Mouse (Mus musculus): Measurements from ENCODE around the gene Tmc6. TPM values are rescaled to one million over a fixed set of nuclear protein-coding genes. Genes with fewer than 3 reads are reported as not detected.
"Not testable (repeated sequence)": the region's sequence is repeated elsewhere in the genome, so short reads cannot be mapped to it uniquely, and the experiment has no call there.

Gene Tmc6
- polyA plus RNA-seq, 1 experiment from 2014 or later: 11.5 TPM

DNA sequence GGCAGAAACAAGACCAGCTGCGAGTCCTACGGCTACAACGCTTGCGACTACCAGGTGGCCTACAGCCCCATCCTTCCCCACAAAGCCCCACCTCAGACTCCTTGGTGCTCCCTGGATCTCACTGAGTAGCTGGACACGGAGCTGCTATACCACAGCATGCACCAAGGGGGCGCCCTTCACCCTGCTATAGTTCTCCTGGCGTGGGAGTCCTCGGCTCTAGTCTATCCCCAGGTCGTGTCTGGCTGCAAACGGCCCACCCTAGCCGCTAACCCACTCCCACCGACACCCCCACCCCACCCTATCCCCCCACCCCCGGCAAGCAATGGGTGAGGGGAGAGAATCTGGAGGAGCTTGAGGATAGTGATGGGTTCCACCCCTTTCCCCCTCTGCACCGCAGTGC, 8.3 kb upstream of the Tmc6 start:
- no peak for ATAC-seq (ENCODE audit: low FRiP score, low read depth)
- H3K4me1 ChIP-seq: peaks cover 9% of the 10 kb centered on the region; the same call in 1 of the 2 replicates
- H3K4me3 ChIP-seq: no peak overlapping the region
- no peaks in the 10 kb centered on the region for H3K36me3 ChIP-seq
- 0 out of 2 replicates have a peak overlapping the region, but pooled peaks have one; percentile 13 for H3K9ac ChIP-seq
- H3K9me3 ChIP-seq: no peaks in the 10 kb centered on the region
- no peak overlapping the region for H3K27ac ChIP-seq
- H3K4me2 ChIP-seq (replicated peaks): peak overlapping the region; percentile 44
- 8% methylated on average over 14 of the region's 14 CpGs for WGBS
- peaks cover 20% of the 10 kb centered on the region for H3K27me3 ChIP-seq (replicated peaks)

DNA sequence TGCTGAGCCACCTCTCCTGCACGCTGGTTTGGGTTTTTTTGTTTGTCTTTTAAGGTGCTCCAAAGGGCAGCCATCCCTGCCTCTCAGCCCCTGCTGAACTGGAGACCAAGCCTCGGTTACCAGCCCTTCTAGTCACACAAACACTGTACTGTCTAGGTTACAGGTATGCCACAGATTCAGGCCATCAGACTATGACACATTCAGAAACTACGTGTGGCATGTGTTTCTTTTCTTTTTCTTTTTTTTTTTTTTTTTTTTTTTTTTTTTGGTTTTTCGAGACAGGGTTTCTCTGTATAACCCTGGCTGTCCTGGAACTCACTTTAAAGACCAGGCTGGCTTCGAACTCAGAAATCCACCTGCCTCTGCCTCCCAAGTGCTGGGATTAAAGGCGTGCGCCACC, 6.5 kb upstream of the Tmc6 start:
- H3K4me1 ChIP-seq; H3K9me3 ChIP-seq; H3K9ac ChIP-seq; H3K4me3 ChIP-seq; H3K36me3 ChIP-seq; ATAC-seq (ENCODE audit: low FRiP score, low read depth); H3K27ac ChIP-seq; H3K4me2 ChIP-seq (replicated peaks): not testable (repeated sequence)
- 82% methylated on average over 7 of the region's 7 CpGs for WGBS
- peaks cover 29% of the 10 kb centered on the region for H3K27me3 ChIP-seq (replicated peaks)

DNA sequence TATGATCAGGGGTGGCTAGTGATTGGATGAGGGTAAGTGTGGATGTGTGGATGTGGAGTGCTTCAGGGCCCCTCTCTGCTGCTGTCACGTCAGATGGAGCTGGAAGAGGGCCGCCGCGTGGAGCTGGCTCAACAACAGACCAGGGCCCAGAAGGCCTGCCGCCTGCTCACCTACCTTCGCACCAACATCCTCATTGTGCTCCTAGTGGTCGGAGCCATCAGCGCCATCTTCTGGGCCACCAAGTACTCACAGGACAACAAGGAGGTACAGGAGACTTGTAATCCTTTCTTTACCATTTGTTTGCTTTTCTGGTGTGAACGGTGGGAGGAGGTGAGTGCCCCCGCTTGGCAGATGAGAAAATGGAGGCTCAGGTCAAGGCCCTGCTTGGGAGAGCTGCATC, 4.3 kb upstream of the Tmc6 start:
- Histone ChIP-seq H3K4me3 (no peak overlapping the region), H3K36me3 (no peaks in the 10 kb centered on the region), H3K9ac (no peak overlapping the region), H3K4me2 (replicated peaks) (no peak overlapping the region), H3K27ac (no peak overlapping the region), H3K27me3 (replicated peaks) (peaks cover 41% of the 10 kb centered on the region), H3K4me1 (peaks cover 19% of the 10 kb centered on the region), H3K9me3 (no peaks in the 10 kb centered on the region)
- 8% methylated on average over 10 of the region's 10 CpGs for WGBS
- no peak for ATAC-seq (ENCODE audit: low FRiP score, low read depth)

- ATAC-seq (ENCODE audit: low FRiP score, low read depth): no peak
- H3K9ac ChIP-seq: peak overlapping the region; percentile 48; the same call in 1 of the 2 replicates
- H3K36me3 ChIP-seq: no peaks in the 10 kb centered on the region
- H3K27ac ChIP-seq: no peak overlapping the region
- peak overlapping the region; percentile 62 for H3K4me2 ChIP-seq (replicated peaks)
- no peak overlapping the region; the same call in 1 of the 2 replicates for H3K4me3 ChIP-seq
- H3K4me1 ChIP-seq: peaks cover 32% of the 10 kb centered on the region
- 31% methylated on average over 10 of the region's 10 CpGs for WGBS
- H3K27me3 ChIP-seq (replicated peaks): peaks cover 44% of the 10 kb centered on the region
- H3K9me3 ChIP-seq: no peaks in the 10 kb centered on the region
These were observed 1.8 kb upstream of the Tmc6 start for GRCm38 (mm10) chr11:117783683-117784309.

DNA sequence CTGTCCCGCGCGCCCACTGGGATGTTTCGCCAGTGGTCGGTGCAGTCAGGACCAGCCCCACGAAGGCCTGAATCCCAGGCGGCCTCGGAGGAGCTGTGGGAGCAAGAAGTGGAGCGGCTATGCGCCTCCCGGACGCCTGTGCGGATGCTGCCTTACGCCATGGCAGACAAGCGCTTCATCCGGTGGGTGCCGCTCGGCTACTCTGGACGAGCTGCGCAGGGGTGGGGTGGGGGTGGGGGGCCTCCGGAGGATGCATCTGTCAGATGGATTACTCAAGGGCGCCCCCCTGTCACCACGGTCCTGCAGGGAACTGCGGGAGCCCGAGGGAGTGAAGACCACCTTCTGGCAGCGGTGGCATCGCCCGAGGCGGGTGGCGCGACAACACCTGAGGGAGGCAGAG, 1.1 kb upstream of the Tmc6 start:
- no peak for ATAC-seq (ENCODE audit: low FRiP score, low read depth)
- Histone ChIP-seq H3K4me1 (peaks cover 36% of the 10 kb centered on the region), H3K4me2 (replicated peaks) (peak overlapping the region; percentile 62), H3K36me3 (no peaks in the 10 kb centered on the region), H3K9ac (peak overlapping the region; percentile 48; the same call in 1 of the 2 replicates), H3K27me3 (replicated peaks) (peaks cover 44% of the 10 kb centered on the region), H3K4me3 (peak overlapping the region; percentile 23; the same call in 1 of the 2 replicates), H3K9me3 (no peaks in the 10 kb centered on the region), H3K27ac (no peak overlapping the region)
- WGBS: 4% methylated on average over 31 of the region's 31 CpGs

DNA sequence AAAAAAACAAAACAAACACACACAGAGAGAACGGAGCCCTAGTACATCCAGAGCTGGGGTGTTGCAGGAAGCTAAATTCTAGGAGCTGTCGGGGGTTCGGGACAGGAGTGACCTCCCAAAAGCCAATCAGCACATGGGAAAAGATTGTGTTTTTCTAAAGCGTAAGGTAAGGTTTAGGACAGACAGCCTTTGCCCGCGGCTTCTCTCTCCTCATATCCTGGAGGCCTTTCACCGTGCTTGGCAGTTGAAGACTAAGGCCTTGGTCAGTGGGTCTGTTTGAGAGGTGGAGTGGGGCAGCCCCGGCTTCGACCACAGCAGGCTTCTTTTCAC, 672 bp upstream of the Tmc6 start:
- peaks cover 36% of the 10 kb centered on the region for H3K4me1 ChIP-seq
- H3K9me3 ChIP-seq: no peaks in the 10 kb centered on the region
- no peak for ATAC-seq (ENCODE audit: low FRiP score, low read depth)
- WGBS: 52% methylated on average over 9 of the region's 9 CpGs
- peak overlapping the region; percentile 62 for H3K4me2 ChIP-seq (replicated peaks)
- peak overlapping the region; percentile 48; the same call in 1 of the 2 replicates for H3K9ac ChIP-seq
- no peak overlapping the region for H3K27ac ChIP-seq
- H3K27me3 ChIP-seq (replicated peaks): peaks cover 44% of the 10 kb centered on the region
- H3K4me3 ChIP-seq: 0 out of 2 replicates have a peak overlapping the region, but pooled peaks have one; percentile 23
- no peaks in the 10 kb centered on the region for H3K36me3 ChIP-seq

DNA sequence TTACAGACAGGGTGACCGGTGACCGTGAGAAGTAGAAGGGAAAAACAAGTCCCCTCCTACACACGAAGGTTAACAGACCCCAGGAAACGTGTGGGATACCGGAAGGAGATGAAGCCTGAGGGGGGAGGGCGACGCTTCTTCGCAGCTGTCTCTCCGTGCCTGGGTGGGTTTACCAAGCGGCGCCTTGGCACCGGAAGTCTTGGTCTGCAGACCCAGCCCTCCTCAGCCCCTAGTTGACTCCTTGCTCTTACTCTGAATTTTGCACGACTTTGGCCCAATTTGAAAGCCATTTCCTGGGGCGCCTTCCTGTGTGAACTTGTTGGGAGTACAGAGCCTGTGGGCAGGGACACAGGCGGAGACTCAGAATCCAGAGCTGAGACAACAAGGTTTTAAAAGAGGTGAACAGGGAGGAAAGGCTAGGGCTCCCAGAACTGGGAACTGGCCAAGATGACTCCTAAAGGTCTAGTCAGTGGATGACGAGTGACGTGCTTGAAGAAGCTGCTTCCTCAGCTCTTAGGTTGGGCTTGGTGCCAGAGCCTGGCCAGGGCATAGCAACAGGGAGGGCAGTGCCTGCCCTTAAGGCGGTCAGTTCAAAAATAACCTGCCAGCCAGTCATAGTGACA, 688 bp downstream of the Tmc6 start:
- Histone ChIP-seq H3K27ac (0 out of 2 replicates have a peak overlapping the region, but pooled peaks have one; percentile 12), H3K4me2 (replicated peaks) (peak overlapping the region; percentile 66), H3K27me3 (replicated peaks) (peaks cover 44% of the 10 kb centered on the region), H3K36me3 (no peaks in the 10 kb centered on the region), H3K9me3 (no peaks in the 10 kb centered on the region), H3K9ac (no peak overlapping the region), H3K4me3 (no peak overlapping the region), H3K4me1 (peaks cover 36% of the 10 kb centered on the region)
- ATAC-seq (ENCODE audit: low FRiP score, low read depth): no peak
- 24% methylated on average over 18 of the region's 18 CpGs for WGBS

GRCm38 (mm10) chr11:117780582-117781111, 1.4 kb downstream of the Tmc6 start:
- peak overlapping the region; percentile 31 for H3K4me3 ChIP-seq
- peak overlapping the region; percentile 66 for H3K4me2 ChIP-seq (replicated peaks)
- H3K27ac ChIP-seq: no peak overlapping the region
- ATAC-seq (ENCODE audit: low FRiP score, low read depth): peak; percentile 34; the same call in 1 of the 2 replicates
- no peaks in the 10 kb centered on the region for H3K9me3 ChIP-seq
- peaks cover 44% of the 10 kb centered on the region for H3K27me3 ChIP-seq (replicated peaks)
- WGBS: 3% methylated on average over 19 of the region's 19 CpGs
- peak overlapping the region; percentile 39; the same call in 1 of the 2 replicates for H3K9ac ChIP-seq
- H3K36me3 ChIP-seq: no peaks in the 10 kb centered on the region
- peaks cover 36% of the 10 kb centered on the region for H3K4me1 ChIP-seq

- Histone ChIP-seq H3K27me3 (replicated peaks) (peaks cover 44% of the 10 kb centered on the region), H3K4me1 (peaks cover 36% of the 10 kb centered on the region), H3K36me3 (no peaks in the 10 kb centered on the region), H3K9me3 (no peaks in the 10 kb centered on the region), H3K4me3 (peak overlapping the region; percentile 31), H3K27ac (0 out of 2 replicates have a peak overlapping the region, but pooled peaks have one; percentile 37), H3K4me2 (replicated peaks) (peak overlapping the region; percentile 66), H3K9ac (peak overlapping the region; percentile 39)
- WGBS: 2% methylated on average over 17 of the region's 17 CpGs
- no peak for ATAC-seq (ENCODE audit: low FRiP score, low read depth)
These were observed 1.8 kb downstream of the Tmc6 start for GRCm38 (mm10) chr11:117780199-117780515.

DNA sequence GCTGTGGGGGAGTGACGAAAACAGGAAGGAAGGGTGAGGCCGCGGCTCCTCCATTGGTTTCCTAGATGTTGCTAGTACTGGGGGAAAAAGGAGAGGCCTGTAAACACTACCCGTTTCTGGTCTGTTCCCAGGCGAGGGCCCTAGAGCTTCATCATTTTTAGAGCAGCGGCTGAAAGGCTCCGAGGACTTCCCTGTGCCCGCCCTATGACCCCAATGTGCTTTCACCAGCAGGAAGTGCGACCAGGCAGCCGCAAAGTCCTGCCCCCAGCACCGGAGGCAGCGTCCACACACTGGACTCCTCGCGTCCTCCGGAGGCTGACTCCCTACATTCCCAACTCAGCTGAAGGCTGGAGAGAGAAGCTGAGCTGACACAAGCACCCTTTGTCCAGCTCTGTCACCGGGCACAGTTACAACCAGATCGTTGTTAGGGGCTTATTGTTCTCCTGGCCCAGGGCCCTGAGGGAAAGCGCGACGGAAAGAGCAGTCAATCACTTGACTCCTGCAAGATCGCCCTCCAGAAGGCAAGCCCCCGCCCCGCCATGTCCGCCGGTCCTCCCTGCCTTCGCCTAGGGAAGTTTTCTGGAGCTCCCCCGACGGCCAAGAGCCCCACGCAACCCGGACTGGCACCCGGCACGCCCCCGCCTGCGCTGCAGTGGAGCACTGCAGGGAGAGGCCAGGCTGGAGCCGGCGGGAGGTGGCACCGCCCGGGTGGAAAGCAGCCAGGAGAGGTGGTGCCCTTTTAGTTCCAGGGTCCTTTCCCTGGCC, 2.4 kb downstream of the Tmc6 start:
- Histone ChIP-seq H3K27ac (peak overlapping the region; percentile 64), H3K9me3 (no peaks in the 10 kb centered on the region), H3K27me3 (replicated peaks) (peaks cover 44% of the 10 kb centered on the region), H3K4me2 (replicated peaks) (peak overlapping the region; percentile 66), H3K9ac (peak overlapping the region; percentile 39), H3K4me3 (peak overlapping the region; percentile 31), H3K4me1 (peaks cover 36% of the 10 kb centered on the region), H3K36me3 (no peaks in the 10 kb centered on the region)
- WGBS: 3% methylated on average over 38 of the region's 38 CpGs
- ATAC-seq (ENCODE audit: low FRiP score, low read depth): peak; percentile 60

- no peaks in the 10 kb centered on the region for H3K9me3 ChIP-seq
- peaks cover 39% of the 10 kb centered on the region for H3K27me3 ChIP-seq (replicated peaks)
- WGBS: 50% methylated on average over 12 of the region's 12 CpGs
- no peaks in the 10 kb centered on the region for H3K36me3 ChIP-seq
- H3K9ac ChIP-seq: 0 out of 2 replicates have a peak overlapping the region, but pooled peaks have one; percentile 39
- no peak overlapping the region for H3K4me3 ChIP-seq
- peaks cover 36% of the 10 kb centered on the region for H3K4me1 ChIP-seq
- peak overlapping the region; percentile 66 for H3K4me2 ChIP-seq (replicated peaks)
- no peak overlapping the region for H3K27ac ChIP-seq
- no peak for ATAC-seq (ENCODE audit: low FRiP score, low read depth)
These were observed 3.1 kb downstream of the Tmc6 start for GRCm38 (mm10) chr11:117778851-117779433.

- no peak overlapping the region for H3K27ac ChIP-seq
- H3K27me3 ChIP-seq (replicated peaks): peaks cover 31% of the 10 kb centered on the region
- 95% methylated on average over 11 of the region's 11 CpGs for WGBS
- peaks cover 32% of the 10 kb centered on the region for H3K4me1 ChIP-seq
- no peaks in the 10 kb centered on the region for H3K36me3 ChIP-seq
- 0 out of 2 replicates have a peak overlapping the region, but pooled peaks have one; percentile 66 for H3K4me2 ChIP-seq (replicated peaks)
- no peak overlapping the region for H3K4me3 ChIP-seq
- no peak overlapping the region for H3K9ac ChIP-seq
- ATAC-seq (ENCODE audit: low FRiP score, low read depth): no peak
- no peaks in the 10 kb centered on the region for H3K9me3 ChIP-seq
These were observed 4.0 kb downstream of the Tmc6 start for GRCm38 (mm10) chr11:117778031-117778430.

Data from neural tube, embryonic 12.5 days (tissue).